Mouse (Mus musculus): Measurements from ENCODE around the gene Nppb.

The Nppb gene

DNA sequence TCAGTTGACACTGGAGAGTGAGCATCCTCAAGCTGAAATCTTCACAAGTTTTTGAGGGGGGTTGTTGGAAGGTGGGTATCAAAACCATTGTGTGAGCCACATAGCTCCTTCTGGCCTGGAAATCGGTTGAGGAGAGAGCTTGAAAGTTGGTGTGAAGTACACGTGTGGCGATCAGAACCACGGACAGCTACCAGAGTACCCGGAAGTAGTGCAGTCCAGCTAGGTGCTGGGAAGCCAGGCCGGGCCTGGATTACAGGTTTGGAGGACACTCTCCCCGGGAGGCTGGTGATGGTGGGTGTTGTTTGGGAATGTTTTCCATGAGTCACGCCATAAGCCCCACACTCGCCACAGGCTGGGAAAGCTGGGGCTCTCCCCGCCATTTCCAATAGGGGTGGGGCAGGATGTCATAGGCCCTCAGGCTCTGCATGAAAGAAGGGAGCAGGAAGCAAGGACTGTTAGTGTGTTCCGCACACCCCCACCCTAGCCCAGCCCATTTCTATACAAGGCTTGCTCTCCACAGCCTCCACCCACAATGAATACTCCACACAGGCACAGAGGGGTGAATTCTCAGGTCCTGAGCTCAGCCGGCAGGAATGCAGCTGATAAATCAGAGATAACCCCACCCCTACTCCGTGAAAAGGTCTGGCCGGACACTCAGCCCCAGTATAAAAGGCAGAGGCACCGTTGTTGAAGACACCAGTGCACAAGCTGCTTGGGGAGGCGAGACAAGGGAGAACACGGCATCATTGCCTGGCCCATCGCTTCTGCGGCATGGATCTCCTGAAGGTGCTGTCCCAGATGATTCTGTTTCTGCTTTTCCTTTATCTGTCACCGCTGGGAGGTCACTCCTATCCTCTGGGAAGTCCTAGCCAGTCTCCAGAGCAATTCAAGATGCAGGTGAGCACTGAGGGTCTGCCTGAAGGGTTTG, at the start of gene Nppb:
TSS of gene Nppb (plus strand) at position 584 of the 928 bp plus-strand sequence.
- peak; percentile 67 for DNase-seq (ENCODE audit: low read depth, low spot score)

GRCm38 (mm10) chr4:147935904-147936303, 49.7 kb upstream of the Nppb start:
- DNase-seq (ENCODE audit: low read depth, low spot score): no peak

DNA sequence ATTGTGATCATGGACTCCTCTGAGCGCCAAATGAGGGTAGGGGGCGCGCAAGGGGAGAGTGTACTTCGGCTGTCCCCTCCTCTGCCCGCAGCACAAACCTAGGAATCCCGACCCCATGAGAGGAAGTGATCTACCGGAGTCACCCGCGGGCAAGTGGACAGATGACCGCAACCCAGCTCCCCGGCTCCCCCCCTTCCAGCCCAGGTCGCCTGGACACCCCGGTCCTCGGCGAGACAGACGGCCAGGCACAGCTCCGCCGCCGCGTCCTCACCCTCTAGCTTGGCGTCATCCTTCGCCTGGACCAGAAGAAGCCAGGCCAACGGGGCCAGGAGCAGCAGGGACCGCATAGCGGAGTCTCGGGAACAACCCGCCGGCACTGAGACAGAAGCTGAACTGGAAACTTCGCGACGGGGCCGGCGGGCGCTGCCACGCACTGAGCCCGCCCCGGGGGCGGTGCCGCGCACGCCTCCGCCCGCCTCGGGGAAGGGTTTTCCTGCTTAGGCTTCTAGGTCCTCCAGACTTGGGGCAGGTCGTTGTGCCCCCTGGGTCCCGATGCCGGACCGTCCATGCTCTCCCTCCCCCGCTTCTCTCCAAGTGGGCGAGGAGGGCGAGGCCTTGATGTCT, 49.1 kb upstream of the Nppb start, which contains the start of gene Plod1:
TSS of gene Plod1 (minus strand) at position 437 of the 624 bp plus-strand sequence.
- no peak for DNase-seq (ENCODE audit: low read depth, low spot score)

DNA sequence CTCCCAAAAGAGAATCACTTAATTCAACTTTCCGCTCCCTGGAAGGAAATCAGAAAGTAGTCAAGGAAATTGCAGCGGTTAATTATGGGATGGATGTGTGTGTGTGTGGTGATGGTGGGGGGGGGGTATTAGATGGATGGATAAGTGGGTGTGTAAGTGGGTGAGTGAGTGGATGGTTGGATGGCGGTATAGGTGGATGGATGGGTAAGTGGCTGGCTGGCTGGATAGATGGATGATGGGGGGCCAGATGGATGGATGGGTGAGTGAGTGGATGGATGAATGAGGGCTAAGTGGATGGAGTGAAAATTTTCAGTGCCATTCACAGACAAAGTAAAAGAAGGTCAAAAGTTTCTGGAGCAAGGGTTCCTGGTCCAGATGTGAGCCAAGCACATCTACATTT, 48.6 kb upstream of the Nppb start:
- DNase-seq (ENCODE audit: low read depth, low spot score): no peak

GRCm38 (mm10) chr4:147937486-147937885, 48.1 kb upstream of the Nppb start:
- DNase-seq (ENCODE audit: low read depth, low spot score): no peak

DNA sequence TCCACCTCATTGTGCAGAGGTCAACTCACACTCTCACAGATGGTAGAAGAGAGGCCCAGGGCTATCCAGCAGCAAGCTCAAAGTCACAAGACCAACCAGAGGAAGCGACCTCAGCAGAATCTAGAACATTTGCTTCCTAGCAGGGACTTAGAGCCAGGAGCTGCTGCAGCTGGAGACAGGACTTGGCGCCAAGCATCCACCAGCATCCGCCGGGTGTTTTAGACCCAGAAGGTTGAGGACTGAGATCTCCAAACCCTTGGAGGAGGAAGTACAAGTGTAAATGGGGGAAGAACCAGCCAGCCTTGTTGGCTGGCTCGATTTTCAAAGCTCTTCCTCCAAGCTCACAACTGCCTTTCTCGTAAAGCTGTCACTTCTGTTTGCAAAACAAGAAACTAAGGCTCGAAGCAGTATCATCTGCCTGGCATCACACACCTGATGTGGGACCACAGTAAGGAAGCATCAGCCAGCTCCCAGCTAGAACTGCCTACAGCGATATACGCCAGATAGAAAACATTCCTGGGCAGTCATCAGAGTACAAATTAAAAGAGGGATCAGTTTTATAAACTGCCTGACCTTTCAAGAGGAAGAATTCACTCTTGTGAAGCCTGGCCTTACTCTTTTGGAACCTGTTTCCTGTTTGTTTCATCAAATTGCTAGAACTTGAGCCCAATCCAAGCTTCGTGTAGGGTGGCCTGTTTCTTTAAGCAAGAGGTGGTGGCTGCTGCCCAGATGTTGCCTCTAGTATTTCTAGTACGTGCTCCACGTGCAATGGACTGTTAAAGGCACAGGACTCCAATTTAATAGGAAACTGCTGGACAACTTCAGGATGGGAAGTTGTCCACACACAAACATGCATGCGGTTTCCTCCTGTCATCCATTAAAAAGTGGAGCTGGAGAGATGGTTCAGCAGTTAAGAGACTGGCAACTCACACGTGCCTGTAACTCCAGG, 47.2 kb upstream of the Nppb start:
- DNase-seq (ENCODE audit: low read depth, low spot score): no peak

DNA sequence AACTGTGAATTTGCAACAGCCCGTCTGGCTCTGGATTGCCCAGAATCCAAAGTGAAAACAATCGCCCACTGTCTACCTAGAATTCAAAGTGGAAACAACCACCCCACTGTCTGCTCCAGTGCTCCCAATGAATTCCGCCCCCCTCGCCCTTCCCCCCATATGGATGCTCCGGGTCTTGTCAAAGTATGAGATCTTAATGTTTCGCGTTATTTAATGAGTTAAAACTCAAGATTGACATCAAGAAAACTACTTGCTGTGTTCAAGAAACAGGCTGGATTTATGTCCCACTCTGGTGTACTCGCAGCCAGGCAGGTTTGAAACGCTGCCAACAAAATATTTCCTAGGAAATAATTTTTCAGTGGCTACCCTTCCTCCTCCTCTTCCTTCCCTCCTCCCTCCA, 45.5 kb upstream of the Nppb start:
- DNase-seq (ENCODE audit: low read depth, low spot score): no peak

GRCm38 (mm10) chr4:147940576-147941044, 45.0 kb upstream of the Nppb start, which contains the start of gene 2510039O18Rik:
Gene 2510039O18Rik (plus strand): TSS chr4:147940895.
- DNase-seq (ENCODE audit: low read depth, low spot score): peak; percentile 77

- DNase-seq (ENCODE audit: low read depth, low spot score): no peak
Observed at GRCm38 (mm10) chr4:147941045-147942020, 44.3 kb upstream of the Nppb start.

GRCm38 (mm10) chr4:147943005-147943404, 42.6 kb upstream of the Nppb start:
- no peak for DNase-seq (ENCODE audit: low read depth, low spot score)

DNA sequence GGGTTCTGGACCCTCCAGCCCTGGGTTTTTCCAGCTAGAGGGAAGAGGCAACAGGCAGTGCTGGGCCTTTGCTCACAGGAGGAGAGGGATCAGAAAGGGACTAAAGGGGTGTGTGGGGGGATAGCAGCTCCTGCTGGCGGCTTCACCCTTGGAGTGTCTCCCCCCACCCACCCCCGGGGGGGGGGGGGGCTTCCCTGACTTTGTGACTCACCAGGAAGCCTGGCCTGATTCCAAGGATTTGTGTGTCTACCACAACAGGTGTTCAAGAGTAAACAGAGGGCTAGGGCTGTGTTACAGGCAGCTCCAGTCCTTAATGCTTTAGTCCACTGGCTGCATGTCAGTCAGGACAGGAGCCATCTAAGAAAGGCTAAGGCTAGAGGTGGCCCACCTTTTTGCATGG, 38.1 kb upstream of the Nppb start:
- no peak for DNase-seq (ENCODE audit: low read depth, low spot score)

DNA sequence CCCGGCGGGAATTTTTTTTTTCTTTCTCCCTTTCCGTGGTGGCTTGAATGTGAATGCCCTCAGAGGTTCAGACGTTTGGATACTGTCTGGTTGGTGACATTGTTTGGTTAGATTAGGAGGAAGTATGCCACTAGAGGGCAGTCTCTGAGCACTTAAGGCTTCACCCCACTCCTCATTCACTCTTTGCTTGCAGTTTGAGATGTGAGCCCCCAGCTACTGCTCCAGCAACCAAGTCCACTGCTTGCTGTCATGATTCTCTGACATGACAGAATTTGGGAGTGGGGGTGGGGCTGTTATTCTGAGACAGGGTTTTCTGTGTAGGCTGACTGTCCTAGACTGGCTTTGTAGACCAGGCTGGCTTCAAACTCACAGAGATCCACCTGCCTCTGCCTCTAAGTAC, 32.0 kb upstream of the Nppb start:
- DNase-seq (ENCODE audit: low read depth, low spot score): peak; percentile 52

- no peak for DNase-seq (ENCODE audit: low read depth, low spot score)
Observed at GRCm38 (mm10) chr4:147957141-147957540, 28.4 kb upstream of the Nppb start.

GRCm38 (mm10) chr4:147959881-147960831, 25.4 kb upstream of the Nppb start:
- DNase-seq (ENCODE audit: low read depth, low spot score): peak; percentile 70

DNA sequence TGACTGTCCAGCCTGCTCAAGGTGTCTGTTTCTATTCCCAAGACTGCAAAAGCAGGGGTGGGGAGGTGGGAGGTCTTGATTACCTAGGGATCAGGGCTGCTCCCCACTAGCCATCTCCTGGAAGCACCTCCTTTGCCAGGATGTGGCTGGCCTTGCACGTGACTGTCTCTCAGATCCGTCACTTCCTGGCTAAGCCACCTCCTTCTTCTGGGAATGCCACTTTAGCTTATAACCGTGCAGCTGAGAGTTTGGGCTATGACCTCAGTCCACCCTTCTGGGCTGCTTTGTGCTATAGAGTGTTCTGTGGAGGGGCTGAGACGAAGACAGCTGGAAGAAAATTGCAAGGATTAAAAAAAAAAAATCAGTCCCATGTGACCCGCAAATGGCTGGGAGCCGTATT, 22.8 kb upstream of the Nppb start:
- DNase-seq (ENCODE audit: low read depth, low spot score): no peak

GRCm38 (mm10) chr4:147963623-147964022, 22.0 kb upstream of the Nppb start:
- DNase-seq (ENCODE audit: low read depth, low spot score): no peak

DNA sequence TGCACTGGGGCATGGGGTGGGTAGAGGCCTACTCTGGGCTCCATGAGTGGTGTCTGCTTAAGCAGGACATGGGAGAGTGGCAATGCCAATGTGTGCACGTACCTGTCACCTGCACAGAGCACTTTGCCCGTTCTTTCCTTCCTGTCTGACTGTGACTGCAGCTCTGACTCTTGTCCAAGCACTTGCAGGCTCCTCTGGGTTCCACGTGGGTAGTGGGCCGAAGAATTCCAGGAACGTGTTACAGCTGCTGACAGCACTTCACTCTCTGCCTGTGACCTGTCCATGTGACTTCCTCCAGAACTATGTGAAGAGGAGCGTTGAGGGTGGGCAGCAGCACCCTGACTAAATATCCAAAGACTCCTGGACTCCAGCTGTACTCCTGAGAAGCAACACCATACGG, 19.9 kb upstream of the Nppb start:
- DNase-seq (ENCODE audit: low read depth, low spot score): no peak

DNA sequence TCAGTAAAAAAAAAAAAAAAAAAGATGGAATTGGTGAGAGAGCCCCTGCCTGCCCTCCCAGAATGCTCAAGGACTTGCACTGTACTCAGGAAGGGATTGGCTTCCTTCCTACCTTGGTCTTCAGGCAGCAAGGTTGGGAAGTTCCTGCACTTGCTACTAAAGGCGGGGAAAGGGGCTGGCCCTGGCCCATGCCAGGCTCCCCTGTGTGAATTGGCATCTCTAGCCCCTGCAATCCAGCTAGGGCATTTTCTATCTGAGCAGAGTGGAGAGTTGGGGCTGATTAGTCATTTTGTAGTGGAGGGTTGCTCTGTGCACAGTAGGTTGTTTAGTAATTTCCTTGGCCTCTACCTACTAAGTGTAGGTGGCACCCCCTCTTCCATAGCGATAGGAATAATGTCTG, 16.8 kb upstream of the Nppb start:
- DNase-seq (ENCODE audit: low read depth, low spot score): no peak

GRCm38 (mm10) chr4:147969337-147969736, 16.3 kb upstream of the Nppb start:
- no peak for DNase-seq (ENCODE audit: low read depth, low spot score)
